Mouse (Mus musculus): ENCODE data around the gene Zfp358. TPM values are rescaled to one million over a fixed set of nuclear protein-coding genes. Genes with fewer than 3 reads are reported as not detected.

Zfp358 gene
- total RNA-seq, 2 experiments from 2014 or later = 23.9 to 25.3 TPM

DNA sequence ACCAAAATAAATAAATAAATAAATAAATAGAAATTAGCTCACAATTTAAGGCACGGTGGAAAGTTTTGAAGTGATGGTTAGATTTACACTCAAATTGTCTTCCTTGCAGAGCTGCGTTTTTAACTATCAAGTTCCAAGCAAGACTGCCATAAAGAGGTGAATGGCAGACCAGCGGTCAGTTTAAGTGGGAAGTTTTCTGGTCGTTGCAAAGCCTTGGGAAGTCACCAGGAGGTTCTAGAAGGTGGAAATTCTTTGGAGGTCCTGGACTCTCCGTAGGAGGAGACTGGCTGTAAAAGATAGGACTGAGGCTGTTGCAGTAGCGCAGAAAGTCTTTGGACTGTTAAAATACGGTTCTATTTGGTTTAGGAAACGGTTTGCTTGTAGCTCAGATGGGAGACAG lies 6.8 kb downstream of the Zfp358 start:
- no peak for DNase-seq

DNA sequence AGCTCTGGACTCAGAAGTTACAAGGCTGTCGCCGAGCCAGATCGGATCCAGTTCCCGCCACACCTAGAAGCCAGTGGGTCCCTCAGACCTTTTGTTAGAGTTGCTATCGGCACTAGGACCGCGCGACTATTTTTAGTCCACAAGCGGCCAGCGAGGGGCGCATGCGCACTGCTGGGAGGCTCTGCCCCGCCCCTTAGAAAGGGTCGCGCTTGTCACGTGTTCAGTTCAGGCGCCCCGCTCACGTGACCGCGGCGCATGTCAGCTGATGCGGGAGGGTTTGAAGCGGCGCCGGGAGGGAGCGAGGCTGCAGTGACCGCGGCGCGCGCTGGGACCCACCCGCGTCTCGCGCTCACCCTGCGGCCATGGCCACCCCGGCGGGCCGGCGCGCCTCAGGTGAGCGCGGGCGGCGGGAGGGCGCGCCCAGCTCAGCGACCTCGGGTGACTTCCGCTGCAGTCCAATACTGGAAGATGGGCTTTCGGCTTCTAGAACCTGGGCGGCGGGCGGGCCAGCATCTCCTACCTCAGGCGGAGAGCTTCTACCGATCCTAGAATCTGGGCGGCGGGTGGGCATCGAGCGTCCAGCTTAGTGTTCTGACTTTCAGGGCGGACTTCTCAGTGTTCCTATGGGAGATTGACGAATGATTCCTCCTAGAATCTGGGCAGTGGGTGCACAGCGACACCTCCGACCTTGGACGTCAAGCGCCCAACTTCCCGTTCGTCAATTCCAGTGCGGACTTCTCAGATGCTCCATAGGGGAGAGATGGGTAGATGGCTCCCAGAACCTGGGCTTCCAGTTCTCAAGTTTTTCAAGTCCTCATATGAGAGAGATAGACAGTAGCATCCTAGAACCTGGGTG lies 7.5 kb downstream of the Zfp358 start, which contains the start of gene Mcoln1:
TSS of gene Mcoln1 (plus strand) at position 223 of the 856 bp plus-strand sequence.
- peak; percentile 99 for DNase-seq

DNA sequence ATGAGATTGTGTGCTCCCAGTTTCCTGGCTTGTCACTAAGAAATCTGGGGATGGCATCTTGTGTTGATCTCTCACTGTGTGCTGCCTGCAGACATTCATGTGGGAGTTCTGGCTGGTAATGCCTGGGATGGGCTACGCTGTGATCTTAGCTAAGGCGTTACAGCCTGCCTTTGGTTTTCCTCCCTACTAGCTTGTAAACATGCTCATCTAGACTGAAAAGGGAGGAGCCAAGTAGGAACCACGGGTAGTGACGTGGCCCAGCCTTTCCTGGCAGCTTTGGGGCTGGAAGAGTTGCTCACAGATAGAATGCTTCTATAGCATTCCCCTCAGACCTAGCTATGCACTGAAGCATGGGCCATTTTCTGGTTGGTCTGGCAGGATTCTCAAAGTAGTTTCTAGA lies 9.3 kb downstream of the Zfp358 start:
- no peak for DNase-seq

DNA sequence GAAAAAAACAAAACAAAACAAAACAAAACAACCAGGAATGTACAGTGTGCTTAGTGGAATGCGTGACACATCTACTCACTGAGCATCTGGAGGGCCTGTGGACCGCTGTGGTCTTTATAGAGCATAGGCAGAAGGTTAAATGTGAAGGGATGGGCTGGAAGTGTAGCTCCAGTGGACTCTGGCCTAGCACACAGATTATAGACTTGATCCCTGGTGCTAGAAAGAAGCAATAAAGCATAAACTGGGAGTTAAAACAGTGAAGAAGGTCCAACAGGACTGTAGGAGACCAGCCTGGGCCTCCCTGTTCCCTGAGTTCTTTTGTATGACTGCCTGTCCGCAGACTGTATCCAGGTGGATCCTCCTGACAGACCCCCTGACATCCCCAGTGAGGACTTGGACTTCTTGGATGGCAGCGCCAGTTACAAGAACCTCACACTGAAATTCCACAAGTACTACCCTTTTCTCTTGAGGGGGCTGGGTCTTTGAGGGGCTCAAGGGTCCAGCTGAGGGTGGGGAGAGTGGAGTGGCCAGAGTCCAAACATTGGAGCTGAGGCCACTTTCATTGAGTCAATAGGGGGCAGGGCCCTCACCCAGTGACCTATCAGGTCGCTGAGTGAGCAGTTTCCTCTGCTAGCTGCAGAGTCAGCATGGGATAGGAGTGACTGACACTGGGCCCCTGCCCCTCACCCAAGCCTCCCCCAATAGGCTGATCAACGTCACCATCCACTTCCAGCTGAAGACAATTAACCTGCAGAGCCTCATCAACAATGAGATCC lies 15.2 kb downstream of the Zfp358 start:
- DNase-seq = no peak

DNA sequence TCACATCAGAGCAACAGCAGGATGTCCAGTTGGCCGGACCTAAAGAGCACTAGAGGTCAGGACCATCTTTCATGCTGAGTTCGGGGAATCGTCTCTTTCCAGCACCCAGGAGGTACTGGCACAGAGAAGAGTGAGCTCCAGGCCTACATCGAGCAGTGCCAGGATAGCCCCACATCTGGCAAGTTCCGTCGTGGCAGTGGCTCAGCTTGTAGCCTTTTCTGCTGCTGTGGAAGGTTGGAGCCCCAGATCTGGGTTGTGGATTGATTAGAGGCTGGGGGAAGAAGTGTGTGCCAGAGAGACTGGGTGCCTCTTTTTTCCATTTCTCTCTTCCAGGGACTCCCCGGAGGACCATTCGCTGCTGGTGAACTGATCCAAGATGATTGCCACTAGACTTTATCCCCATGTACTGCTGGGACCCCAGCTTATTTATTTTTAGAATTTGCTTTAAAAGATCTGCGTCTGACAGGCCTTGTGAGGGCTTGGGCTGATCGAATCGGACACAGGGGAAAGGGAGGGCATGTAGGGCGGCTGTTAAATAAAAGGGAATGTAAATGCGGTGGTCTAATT lies 21.8 kb downstream of the Zfp358 start:
- no peak for DNase-seq

DNA sequence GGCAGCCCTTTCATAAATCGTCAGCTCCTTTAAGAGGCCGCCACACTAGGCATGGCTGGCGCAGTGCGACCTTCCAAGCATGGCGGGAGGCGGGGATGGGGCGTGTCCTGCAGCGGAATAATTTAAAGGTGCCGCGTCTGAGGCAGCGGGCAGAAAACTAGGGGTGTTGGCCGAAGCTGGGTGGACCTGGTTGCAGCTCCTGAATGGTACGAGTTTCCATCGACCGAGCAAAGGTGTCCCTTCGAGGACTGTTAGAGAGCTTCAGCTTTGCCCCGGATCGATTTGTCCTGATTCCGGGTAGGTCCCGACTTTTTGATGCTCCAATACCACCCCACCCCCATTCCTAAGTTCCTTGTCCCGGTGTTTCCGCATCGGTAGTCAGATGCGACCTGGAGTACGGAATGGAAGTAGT lies 22.3 kb downstream of the Zfp358 start, which contains the start of gene Pnpla6:
TSS of gene Pnpla6 (plus strand) at position 125 of the 412 bp plus-strand sequence.
- DNase-seq = peak; percentile 94

DNA sequence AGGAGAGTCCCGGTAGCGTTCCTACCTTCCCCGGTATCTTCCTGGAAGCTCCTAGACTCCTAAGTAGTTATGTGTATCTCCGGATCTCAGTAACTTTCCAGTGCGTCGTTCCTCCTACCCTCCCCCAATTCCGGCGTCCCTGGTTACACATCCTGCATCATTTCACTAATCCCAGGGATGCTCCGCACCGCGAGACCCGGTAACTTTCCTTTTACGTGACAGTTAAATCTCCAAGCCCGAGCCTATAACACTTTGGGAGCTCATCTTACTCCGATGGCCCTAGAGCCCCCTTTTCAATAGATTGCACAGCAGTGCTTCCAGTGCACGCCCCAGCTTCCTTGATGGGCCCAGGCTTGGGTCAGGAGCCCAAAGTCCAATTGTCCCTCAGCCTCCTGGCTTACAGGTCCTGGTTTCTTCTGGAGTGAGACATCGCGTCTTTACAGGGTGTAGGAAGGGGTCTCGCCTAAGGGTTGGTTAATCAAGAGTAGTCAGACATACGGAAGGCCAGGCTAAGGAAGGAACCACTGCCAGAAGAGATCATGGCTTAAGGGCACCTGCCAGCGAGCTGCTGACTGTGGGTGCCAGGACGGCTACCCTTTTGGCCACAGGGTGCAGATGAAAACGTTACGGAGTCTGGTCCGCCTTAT lies 23.0 kb downstream of the Zfp358 start:
- peak; percentile 60 for DNase-seq

DNA sequence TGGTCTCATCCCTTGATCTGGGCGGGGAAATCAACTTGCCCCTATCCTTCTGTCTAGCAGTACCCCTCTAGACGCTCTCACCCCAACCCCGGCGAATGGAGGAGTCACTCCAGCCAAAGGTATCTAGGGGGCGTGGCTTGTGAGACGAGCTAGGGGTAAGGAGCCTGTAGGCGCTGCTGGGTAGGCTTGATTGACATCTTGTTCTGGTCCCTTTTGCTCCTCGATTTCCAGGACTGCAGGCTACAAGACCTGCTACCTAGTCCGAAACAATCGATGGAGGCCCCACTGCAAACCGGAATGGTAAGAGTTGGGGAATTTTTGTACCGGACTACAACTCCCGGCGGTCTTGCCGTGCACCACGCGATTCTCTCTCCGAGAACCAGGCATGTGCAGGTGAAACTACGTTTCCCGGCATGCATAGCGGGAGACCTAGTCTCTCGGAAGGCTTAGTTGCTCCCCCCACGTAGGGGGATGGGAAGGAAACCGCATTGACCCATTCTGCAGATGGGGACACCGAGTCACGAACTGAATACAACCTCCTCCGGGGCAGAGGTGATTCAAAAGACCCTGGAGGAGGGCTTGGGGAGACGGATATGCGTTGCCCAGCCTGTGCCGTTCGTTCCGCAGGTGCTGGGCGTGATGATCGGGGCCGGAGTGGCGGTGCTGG lies 23.6 kb downstream of the Zfp358 start:
- peak; percentile 93 for DNase-seq

DNA sequence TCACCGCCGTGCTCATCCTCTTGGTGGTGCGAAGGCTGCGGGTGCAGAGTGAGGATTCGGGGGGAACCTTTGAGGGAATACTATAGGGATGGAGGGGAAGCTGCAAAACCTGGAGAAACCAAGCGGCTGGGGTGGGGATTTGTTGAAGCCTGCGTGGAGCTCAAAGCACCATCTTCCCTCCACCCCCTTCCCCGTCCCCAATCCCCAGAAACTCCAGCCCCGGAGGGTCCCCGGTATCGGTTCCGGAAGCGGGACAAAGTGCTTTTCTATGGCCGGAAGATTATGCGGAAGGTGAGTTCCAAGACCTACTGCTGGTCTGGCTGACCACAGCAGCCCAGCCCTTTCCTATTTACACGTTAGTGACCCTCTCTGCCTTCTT lies 24.2 kb downstream of the Zfp358 start:
- peak; percentile 38 for DNase-seq

DNA sequence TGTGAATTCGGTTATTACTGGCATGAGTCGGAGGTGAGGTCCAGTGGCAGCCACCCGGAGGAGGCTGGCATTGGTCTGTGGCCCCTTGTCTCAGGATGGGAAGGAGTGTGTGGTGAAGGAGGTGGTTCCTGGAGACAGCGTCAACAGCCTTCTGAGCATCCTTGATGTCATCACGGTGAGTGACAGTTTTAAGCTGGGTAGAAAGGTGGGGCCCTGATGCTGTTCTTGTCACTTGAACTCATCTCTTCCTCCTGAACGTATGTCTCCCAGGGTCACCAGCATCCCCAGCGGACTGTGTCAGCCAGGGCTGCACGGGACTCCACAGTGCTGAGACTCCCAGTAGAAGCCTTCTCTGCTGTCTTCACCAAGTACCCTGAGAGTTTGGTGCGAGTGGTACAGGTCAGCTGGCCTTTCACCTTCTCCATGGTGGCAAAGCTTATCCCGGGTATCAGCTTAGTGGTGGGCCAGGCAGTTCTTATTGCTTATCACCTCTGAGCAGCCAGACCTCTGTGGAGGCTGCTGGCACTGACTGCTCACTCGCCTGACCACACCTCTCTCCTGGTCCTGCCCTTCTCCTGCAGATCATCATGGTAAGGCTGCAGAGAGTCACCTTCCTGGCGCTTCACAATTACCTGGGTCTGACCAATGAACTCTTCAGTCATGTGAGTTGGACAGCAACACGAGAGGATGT lies 29.2 kb downstream of the Zfp358 start:
- no peak for DNase-seq

DNA sequence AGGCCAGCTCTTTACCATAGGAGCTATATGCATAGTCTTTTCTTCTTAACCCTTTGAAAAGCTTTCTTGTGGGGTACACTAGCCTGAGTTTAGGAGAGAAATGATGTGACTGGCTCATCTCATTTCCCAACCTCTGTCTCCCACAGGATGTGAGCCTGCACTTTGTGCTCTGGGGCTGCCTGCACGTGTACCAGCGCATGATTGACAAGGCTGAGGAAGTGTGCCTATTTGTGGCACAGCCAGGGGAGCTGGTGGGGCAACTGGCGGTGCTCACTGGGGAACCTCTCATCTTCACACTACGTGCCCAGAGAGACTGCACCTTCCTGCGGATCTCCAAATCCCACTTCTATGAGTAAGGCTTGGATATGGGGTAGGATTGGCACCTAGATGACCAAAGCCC lies 37.9 kb downstream of the Zfp358 start:
- no peak for DNase-seq

DNA sequence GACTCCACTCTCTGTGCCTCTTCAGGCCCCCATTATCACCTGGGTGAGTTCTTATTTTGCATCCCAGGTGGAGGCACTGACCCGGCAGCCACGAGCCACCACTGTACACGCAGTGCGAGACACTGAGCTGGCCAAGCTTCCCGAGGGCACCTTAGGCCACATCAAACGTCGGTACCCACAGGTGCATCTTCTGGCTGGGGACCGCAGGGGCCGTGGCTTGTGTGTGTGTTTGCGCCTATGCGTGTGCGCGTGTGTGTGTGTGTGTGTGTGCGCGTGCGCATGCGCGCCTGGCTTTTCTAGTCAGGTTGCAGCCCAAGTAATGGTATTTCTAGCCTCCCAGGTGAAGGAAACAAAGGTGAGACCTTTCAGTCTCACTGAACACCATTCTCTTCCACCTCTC lies 39.0 kb downstream of the Zfp358 start:
- DNase-seq = no peak

DNA sequence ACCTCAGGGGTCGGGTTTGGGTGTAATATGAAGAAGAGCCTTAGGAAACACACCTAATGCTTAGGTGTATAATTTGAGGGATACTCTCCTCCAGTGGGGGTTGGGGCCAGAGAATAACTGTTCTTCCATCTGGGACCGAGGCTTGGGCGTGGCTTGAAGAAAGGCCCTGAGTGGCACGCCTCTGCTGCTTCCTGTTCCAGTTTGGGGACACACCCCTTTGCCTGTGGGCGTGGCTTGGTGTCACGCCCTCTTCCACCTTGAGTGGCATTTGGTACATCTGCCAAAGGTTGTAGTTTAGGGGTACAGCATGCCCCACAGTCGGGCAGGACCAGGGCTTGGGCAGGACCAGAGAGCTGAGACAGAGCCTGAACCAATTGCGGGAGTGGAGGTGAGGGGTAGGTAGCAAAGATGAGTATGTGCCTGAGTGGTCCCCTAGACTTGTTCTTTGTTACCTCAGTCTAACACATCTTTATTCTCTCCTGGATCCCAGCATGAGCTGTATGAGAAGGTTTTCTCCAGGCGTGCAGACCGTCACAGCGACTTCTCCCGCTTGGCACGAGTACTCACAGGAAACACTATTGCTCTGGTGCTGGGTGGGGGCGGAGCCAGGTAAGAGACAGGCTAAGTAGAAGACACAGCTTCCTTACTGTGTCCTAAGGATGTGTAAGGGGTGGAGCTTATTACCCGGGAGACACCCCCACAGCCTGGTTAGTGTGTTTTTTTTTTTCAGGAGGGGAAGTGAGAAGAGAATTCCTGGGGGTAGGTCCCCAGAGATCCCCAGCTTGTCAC lies 43.3 kb downstream of the Zfp358 start:
- DNase-seq = no peak

DNA sequence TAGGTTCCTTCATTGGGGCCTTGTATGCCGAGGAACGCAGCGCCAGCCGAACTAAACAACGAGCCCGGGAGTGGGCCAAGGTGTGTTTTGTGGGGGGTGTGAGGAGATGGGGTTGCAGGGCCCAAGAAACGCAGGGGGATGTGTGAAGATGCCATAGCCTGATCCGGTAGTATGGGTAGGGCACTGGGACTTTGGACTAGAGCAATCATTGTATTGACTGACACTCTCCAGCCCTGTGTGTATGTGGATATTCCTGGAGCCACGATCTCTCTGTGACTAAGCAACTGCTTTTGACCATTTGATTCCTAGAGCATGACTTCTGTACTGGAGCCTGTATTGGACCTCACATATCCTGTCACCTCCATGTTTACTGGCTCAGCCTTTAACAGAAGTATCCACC lies 44.0 kb downstream of the Zfp358 start:
- no peak for DNase-seq

DNA sequence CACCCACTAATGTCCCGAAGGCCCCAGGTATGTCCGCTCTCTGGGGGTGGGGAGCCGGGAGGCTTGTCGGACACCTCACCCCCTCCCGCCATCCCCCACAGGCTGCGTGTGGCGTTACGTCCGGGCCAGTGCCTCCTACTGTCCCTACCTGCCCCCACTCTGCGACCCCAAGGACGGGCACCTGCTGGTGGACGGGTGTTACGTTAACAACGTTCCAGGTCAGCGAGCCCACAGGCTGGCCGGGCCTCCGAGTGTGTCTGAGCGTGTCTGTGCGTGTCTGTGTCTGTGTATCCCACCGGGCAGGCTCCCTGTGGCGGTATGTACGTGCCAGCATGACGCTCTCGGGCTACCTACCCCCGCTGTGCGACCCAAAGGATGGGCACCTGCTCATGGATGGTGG lies 44.7 kb downstream of the Zfp358 start:
- no peak for DNase-seq

DNA sequence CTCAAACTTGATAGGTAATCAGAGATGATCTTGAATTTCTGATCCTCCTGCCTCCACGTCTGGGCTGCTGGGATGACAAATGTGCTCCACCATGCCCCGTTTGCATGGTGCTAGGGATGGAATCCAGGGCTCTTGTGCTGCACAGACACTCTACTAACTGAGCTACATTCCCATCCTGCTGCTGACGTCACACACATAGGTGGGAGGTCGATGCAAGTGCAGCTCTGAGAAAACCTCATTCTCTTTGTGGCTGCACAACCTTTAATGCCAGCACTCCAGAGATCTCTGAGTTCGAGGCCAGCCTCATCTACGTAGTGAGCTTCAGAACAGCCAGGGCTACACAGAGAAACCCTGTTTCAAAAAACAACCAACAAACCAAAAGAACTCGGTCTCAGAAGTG lies 46.2 kb downstream of the Zfp358 start:
- no peak for DNase-seq

DNA sequence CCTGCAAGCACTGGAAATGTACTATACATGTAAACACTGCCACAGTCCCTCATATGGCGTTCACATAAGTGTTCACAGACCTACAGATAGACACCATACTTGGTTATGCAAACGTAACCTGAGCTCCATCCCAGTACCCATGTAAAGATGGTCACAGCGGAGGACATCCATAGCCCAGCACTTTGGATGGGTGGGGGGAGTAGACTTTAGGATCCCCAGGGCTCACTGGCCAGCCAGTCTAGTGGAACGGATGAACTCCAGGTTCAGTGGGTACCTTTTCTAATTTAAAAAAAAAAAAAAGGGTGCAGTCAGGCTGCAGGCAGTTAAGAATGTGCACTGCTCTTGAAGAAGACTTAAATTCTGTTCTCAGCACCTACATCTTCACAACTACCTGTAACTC lies 47.1 kb downstream of the Zfp358 start:
- no peak for DNase-seq

DNA sequence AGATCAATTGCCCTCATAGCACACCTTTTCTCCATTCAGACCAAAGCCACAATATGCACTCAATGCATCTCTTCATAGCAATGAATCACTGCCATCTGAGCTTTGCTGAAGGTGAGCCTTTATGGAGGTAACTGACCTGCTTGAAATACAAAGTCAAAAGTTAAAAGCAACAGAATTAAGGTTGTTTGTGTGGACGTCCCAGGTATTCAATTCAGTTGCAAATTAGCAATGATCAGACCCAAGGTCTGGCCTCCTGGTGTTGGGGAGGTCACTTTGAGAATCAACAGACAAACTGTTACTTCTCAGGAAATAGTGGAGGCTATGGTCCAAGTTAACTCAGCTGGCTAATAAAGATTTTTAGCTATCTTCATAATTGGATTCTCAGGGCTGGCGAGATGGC lies 53.6 kb downstream of the Zfp358 start:
- no peak for DNase-seq
